Mouse (Mus musculus) midbrain, embryonic 10.5 days (tissue): Measurements from ENCODE around the gene Cdkn1a. TPM values are rescaled to one million over a fixed set of nuclear protein-coding genes. Genes with fewer than 3 reads are reported as not detected.
"Not testable (repeated sequence)": the region's sequence is repeated elsewhere in the genome, so short reads cannot be mapped to it uniquely, and the experiment has no call there.

ENCODE experiments used
- DNase-seq: peaks from one replicate; pipeline ENCODE4 v3.0.0-alpha.2; 2017; ENCODE audit warnings: low spot score
- H3K27ac ChIP-seq: fragments of 300-500 bp; sonication (generic); replicated peaks from 2 replicates; pipeline ENCODE4 v1.5.1; 2016; ENCODE audit warnings: mild to moderate bottlenecking
- H3K27me3 ChIP-seq: fragments of 300-500 bp; sonication (generic); 2 replicates; pipeline ENCODE4 v1.6.1; 2016; ENCODE audit warnings: low read depth, mild to moderate bottlenecking; ENCODE audit not compliant: poor library complexity, severe bottlenecking
- H3K36me3 ChIP-seq: fragments of 300-500 bp; sonication (generic); 2 replicates; pipeline ENCODE4 v1.6.1; 2016; ENCODE audit warnings: mild to moderate bottlenecking, moderate library complexity
- H3K4me1 ChIP-seq: fragments of 300-500 bp; sonication (generic); 2 replicates; pipeline ENCODE4 v1.6.1; 2016
- H3K4me3 ChIP-seq: fragments of 300-500 bp; sonication (generic); 2 replicates; pipeline ENCODE4 v1.5.1; 2016; ENCODE audit warnings: mild to moderate bottlenecking, moderate library complexity
- H3K9me3 ChIP-seq: fragments of 300-500 bp; sonication (generic); replicated peaks from 2 replicates; pipeline ENCODE4 v1.6.1; 2016; ENCODE audit warnings: mild to moderate bottlenecking
- WGBS: fragments of 180-500 bp; shearing (Covaris S2); methylation state at CpG from one replicate; pipeline ENCODE4 v1.1.7; 2016; 5-methylcytosine and 5-hydroxymethylcytosine counted together
- polyA plus RNA-seq: library from polyadenylated mRNA; unstranded; fragments of >200 nt; fragmentation: Nextera tagmentation; extraction: Ambion mirVana; gene quantifications from 2 replicates; pipeline ENCODE4 v1.2.1, GENCODE M21; 2016

The Cdkn1a gene
- 19.1 and 24.8 TPM in 2 replicates for polyA plus RNA-seq

GRCm38 (mm10) chr17:29090776-29091175 lies at the start of gene Cdkn1a:
Cdkn1a (plus strand) TSS chr17:29090976.
- WGBS = 85% methylated on average over 3 of the region's 3 CpGs
- peaks cover 51% of the 10 kb centered on the region for H3K27me3 ChIP-seq
- no peak for DNase-seq

GRCm38 (mm10) chr17:29041632-29042031 lies 49.1 kb upstream of the Cdkn1a start:
- not testable (repeated sequence) for H3K27me3 ChIP-seq, H3K4me1 ChIP-seq, H3K27ac ChIP-seq, DNase-seq, H3K9me3 ChIP-seq, H3K4me3 ChIP-seq
- peaks cover 96% of the 10 kb centered on the region for H3K36me3 ChIP-seq
- 93% methylated on average over 3 of the region's 3 CpGs for WGBS

More at GRCm38 (mm10) chr17:29090776-29091175, at the start of gene Cdkn1a:
- Histone ChIP-seq H3K36me3 (no peaks in the 10 kb centered on the region), H3K27ac (no peak within 1 kb of the TSS), H3K4me3 (no peak within 1 kb of the TSS), H3K9me3 (no peaks in the 10 kb centered on the region), H3K4me1 (peaks cover 32% of the 10 kb centered on the region)

- H3K36me3 ChIP-seq = peaks cover 96% of the 10 kb centered on the region
- no peak for DNase-seq
- peaks cover 3% of the 10 kb centered on the region; the same call in 1 of the 2 replicates for H3K4me1 ChIP-seq
- no peaks in the 10 kb centered on the region for H3K27me3 ChIP-seq
- H3K9me3 ChIP-seq = no peaks in the 10 kb centered on the region
- H3K27ac ChIP-seq = no peak overlapping the region
- H3K4me3 ChIP-seq = no peak overlapping the region
Measured at GRCm38 (mm10) chr17:29042569-29042968, 48.2 kb upstream of the Cdkn1a start.

GRCm38 (mm10) chr17:29043583-29043982 lies 47.2 kb upstream of the Cdkn1a start:
- H3K4me1 ChIP-seq = no peaks in the 10 kb centered on the region
- peaks cover 92% of the 10 kb centered on the region for H3K36me3 ChIP-seq
- DNase-seq = no peak
- no peak overlapping the region for H3K27ac ChIP-seq
- no peaks in the 10 kb centered on the region for H3K9me3 ChIP-seq
- H3K27me3 ChIP-seq = no peaks in the 10 kb centered on the region
- 94% methylated on average over 3 of the region's 3 CpGs for WGBS
- H3K4me3 ChIP-seq = no peak overlapping the region

GRCm38 (mm10) chr17:29044146-29044924 lies 46.4 kb upstream of the Cdkn1a start:
- peaks cover 85% of the 10 kb centered on the region for H3K36me3 ChIP-seq
- 0 out of 2 replicates have a peak, but pooled peaks cover 4% of the 10 kb centered on the region for H3K4me1 ChIP-seq
- H3K4me3 ChIP-seq = no peak overlapping the region
- no peak for DNase-seq
- H3K27me3 ChIP-seq = no peaks in the 10 kb centered on the region
- WGBS = 87% methylated on average over 6 of the region's 6 CpGs
- H3K27ac ChIP-seq = no peak overlapping the region
- no peaks in the 10 kb centered on the region for H3K9me3 ChIP-seq

- DNase-seq = no peak
- Histone ChIP-seq H3K36me3 (peaks cover 79% of the 10 kb centered on the region), H3K27ac (no peak overlapping the region), H3K4me3 (no peak overlapping the region), H3K9me3 (no peaks in the 10 kb centered on the region), H3K4me1 (0 out of 2 replicates have a peak, but pooled peaks cover 4% of the 10 kb centered on the region), H3K27me3 (no peaks in the 10 kb centered on the region)
- WGBS = 87% methylated on average over 1 of the region's 1 CpGs
Measured at GRCm38 (mm10) chr17:29044925-29045319, 45.9 kb upstream of the Cdkn1a start.

- DNase-seq = no peak
- Histone ChIP-seq H3K9me3 (no peaks in the 10 kb centered on the region), H3K27ac (no peak overlapping the region), H3K36me3 (peaks cover 71% of the 10 kb centered on the region), H3K4me3 (no peak overlapping the region), H3K4me1 (peaks cover 8% of the 10 kb centered on the region), H3K27me3 (no peaks in the 10 kb centered on the region)
- WGBS = 81% methylated on average over 12 of the region's 12 CpGs
Measured at GRCm38 (mm10) chr17:29045741-29046530, 44.8 kb upstream of the Cdkn1a start.

- H3K36me3 ChIP-seq = peaks cover 64% of the 10 kb centered on the region
- 91% methylated on average over 3 of the region's 3 CpGs for WGBS
- H3K27me3 ChIP-seq = no peaks in the 10 kb centered on the region
- H3K4me3 ChIP-seq = no peak overlapping the region
- DNase-seq = no peak
- peaks cover 8% of the 10 kb centered on the region for H3K4me1 ChIP-seq
- no peaks in the 10 kb centered on the region for H3K9me3 ChIP-seq
- no peak overlapping the region for H3K27ac ChIP-seq
Measured at GRCm38 (mm10) chr17:29046863-29047262, 43.9 kb upstream of the Cdkn1a start.

GRCm38 (mm10) chr17:29047697-29048514 lies 42.9 kb upstream of the Cdkn1a start:
- Histone ChIP-seq H3K4me1 (peaks cover 8% of the 10 kb centered on the region), H3K36me3 (peaks cover 53% of the 10 kb centered on the region), H3K9me3 (no peaks in the 10 kb centered on the region), H3K27ac (no peak overlapping the region), H3K27me3 (no peaks in the 10 kb centered on the region), H3K4me3 (no peak overlapping the region)
- WGBS = 77% methylated on average over 3 of the region's 3 CpGs
- DNase-seq = no peak

- Histone ChIP-seq H3K36me3 (peaks cover 49% of the 10 kb centered on the region), H3K27me3 (no peaks in the 10 kb centered on the region), H3K27ac (no peak overlapping the region), H3K4me3 (no peak overlapping the region), H3K4me1 (peaks cover 8% of the 10 kb centered on the region), H3K9me3 (no peaks in the 10 kb centered on the region)
- 29% methylated on average over 13 of the region's 13 CpGs for WGBS
- peak; percentile 75 for DNase-seq
Measured at GRCm38 (mm10) chr17:29048748-29049507, 41.8 kb upstream of the Cdkn1a start.

- DNase-seq = no peak
- 87% methylated on average over 5 of the region's 5 CpGs for WGBS
- Histone ChIP-seq H3K27ac (no peak overlapping the region), H3K4me3 (no peak overlapping the region), H3K9me3 (no peaks in the 10 kb centered on the region), H3K36me3 (peaks cover 44% of the 10 kb centered on the region), H3K4me1 (peaks cover 8% of the 10 kb centered on the region), H3K27me3 (no peaks in the 10 kb centered on the region)
Measured at GRCm38 (mm10) chr17:29049508-29049889, 41.3 kb upstream of the Cdkn1a start.

GRCm38 (mm10) chr17:29049923-29050322 lies 40.9 kb upstream of the Cdkn1a start:
- no peaks in the 10 kb centered on the region for H3K9me3 ChIP-seq
- 85% methylated on average over 7 of the region's 7 CpGs for WGBS
- H3K36me3 ChIP-seq = peaks cover 40% of the 10 kb centered on the region
- no peak overlapping the region for H3K27ac ChIP-seq
- DNase-seq = no peak
- H3K4me1 ChIP-seq = peaks cover 8% of the 10 kb centered on the region
- no peak overlapping the region for H3K4me3 ChIP-seq
- H3K27me3 ChIP-seq = no peaks in the 10 kb centered on the region
